Mouse (Mus musculus) large intestine, adult 2 months (tissue): ENCODE measurements around the gene Gm4131. TPM values are rescaled to one million over a fixed set of nuclear protein-coding genes. Genes with fewer than 3 reads are reported as not detected.

Source experiments
- DNase-seq: peaks from one replicate; pipeline ENCODE4 v3.0.0-alpha.2; 2012; ENCODE audit warnings: low read depth, low spot score
- WGBS: fragments of 180-500 bp; shearing (Covaris S2); methylation state at CpG from one replicate; pipeline ENCODE4 v1.1.7; 2018; 5-methylcytosine and 5-hydroxymethylcytosine counted together
- polyA plus RNA-seq: library from polyadenylated mRNA; depleted of rRNA; stranded (reverse); fragments of >200 nt; gene quantifications from 2 replicates; pipeline ENCODE4 v1.2.3, GENCODE M21; 2012

Gene Gm4131
- polyA plus RNA-seq, 1 experiment = not detected

DNA sequence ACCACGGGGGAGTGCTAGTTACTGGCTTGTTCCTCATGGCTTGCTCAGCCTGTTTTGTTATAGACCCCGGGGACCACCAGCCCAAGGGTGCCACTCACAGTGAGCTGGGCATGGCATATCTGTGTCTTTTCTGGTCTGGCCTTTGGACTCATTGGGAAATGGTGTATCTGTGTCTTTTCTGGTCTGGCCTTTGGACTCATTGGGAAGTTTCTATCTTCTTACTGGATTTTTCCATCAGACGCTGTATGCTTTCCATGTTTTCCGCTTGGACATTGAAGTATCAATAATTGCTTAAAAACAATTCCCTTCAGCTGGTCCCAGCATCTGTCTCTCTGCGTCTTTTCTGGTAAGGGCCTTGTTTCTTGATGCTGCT is 98.0 kb downstream of the Gm4131 start:
- 85% methylated on average over 5 of the region's 5 CpGs for WGBS
- DNase-seq = no peak

DNA sequence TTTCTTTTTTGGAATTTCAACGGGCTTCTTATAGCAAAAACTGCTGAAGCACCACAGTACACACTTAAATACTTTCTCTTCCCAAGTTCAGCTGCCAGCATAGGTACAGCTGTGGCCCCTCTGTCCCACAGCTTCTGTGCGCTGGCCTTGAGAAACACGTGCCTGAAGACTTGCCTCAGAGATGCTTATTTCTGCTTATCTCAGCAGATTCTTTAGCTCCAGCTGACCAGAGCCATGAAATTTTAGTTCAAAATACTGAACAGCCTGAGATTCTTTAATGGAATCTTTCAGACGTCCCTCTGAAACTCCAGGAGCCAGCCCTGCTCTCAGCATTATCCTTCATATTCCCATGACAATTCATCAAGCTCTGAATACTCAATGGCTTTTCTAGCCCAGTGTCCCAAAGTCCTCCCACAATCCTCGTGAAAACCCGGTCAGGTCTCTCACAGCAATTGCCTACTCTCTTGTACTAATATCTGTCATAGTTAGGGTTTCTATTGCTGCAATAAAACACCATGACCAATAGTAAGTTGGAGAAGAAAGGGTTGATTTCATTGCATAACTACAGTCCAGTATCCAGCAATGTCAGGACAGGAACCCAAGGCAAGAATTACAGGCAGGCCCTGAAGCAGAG is 98.5 kb downstream of the Gm4131 start:
- DNase-seq = no peak
- WGBS = 47% methylated on average over 6 of the region's 6 CpGs

DNA sequence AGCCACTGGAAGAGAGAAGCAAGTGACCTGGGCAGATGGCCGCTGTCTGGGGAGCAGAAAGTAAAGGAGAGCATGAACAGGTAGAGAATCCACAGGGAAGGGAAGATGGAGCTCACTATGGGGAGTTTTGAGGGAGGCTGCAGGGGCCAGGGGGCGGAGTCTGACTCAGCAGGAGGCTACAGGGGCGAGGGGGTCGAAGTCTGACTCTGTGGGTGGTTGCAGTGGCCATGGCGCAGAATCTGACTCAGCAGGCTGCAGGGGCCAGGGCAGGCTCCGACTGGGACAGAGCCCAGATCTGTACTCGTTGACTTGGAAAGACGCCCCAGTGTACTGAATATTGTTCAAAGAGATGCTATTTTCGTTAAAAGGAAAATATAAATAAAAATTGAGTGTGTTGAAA is 101.8 kb downstream of the Gm4131 start:
- no peak for DNase-seq
- WGBS = 33% methylated on average over 9 of the region's 9 CpGs

DNA sequence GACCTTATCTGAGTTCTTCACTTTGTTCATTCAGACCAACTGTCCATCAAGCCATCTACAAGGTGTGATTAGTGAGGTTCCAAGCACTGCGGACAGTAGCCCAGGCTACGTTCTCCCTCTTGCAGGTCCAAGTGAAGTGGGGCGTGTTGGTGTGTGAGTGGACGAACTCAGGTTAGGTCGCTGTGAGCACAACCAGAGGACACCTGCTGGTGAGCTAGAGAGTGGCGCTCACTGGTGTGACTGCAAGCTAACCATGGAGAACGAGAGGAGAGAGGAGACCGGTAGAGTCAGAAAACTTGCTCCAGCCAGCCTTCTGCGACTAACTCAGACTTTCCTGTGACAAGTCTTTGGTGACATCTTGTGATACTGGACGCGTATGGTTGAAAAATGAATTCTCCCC is 107.2 kb downstream of the Gm4131 start:
- 55% methylated on average over 11 of the region's 11 CpGs for WGBS
- DNase-seq = no peak

DNA sequence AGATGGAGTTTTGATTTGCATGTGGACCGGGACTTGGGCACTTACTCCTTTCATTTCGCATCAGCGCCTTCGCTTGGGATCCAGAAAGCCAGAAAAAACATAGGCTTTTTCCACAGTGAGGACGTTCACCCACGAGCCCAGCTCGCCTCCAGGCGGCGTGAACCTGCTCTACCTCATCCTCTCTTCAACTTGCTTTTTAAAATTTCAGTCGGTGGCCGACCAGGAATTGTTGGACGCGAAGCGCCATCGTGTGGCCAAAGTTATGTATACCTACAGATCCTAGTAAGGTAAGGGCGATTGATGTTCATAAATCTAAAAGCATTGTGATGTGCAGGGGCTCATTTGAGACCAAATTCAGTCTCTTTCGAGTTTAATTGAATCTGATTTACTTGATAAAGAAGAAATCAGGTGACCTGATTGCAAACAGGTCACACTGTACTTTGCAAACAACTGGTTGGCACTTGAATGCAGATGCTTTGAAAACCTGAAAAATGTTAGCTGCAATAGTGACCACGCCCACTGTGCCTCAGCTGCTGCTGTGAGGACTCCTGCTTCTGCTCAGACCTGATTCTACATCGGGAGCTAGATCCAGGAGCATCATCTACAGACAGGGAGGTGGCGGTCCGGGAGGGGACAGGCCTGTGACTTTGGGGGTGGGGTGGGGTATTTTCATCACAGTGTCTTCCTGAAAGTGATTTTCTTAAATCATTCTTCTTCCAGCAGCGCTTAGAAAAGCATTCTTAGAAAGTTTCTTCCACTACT is 109.1 kb downstream of the Gm4131 start:
- 20% methylated on average over 22 of the region's 22 CpGs for WGBS
- peak; percentile 33 for DNase-seq

DNA sequence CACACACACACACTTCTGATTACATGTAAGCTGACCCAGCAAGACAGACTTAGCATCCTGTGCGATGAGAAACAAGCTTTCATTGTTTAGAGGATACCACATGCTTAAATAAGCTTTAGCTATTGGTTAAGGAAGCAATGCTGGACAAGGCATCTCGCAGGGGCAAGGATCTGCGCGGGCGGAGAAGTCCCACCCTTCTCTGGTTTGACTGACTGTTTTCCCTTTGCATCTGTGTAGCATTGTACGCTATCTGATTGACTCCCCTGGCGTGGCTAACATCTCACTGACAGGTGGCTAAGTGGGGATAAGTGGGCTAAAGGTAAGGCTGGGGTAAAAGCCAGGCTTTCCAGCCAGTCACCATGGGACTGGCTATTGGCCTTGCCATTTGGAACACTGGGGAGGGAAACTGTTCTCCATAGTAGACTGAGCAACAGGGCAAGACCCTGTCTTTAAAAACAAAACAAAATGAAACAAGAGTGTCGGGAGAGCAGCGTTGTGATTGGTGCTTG is 110.4 kb downstream of the Gm4131 start, which contains the start of gene Gucy1b2:
Gene Gucy1b2, minus strand, starts transcription at position 51 of the 509 bp plus-strand sequence.
- DNase-seq = no peak
- WGBS = 62% methylated on average over 9 of the region's 9 CpGs

DNA sequence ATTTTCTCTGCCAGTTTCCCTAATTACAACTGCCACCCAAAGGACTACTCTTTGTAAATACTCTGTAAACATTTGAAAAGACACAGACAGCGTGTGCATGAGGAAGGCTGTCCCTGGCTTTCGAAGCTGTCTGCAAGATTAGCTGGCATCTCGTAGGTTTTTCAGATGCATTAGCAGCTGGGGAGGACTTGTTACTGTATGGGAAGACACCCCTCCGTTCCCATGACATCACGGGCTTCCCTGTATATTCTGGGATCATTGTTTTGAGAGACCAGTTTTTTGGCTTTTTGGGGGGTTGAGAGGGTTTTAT is 111.2 kb downstream of the Gm4131 start:
- WGBS = 64% methylated on average over 5 of the region's 5 CpGs
- no peak for DNase-seq

DNA sequence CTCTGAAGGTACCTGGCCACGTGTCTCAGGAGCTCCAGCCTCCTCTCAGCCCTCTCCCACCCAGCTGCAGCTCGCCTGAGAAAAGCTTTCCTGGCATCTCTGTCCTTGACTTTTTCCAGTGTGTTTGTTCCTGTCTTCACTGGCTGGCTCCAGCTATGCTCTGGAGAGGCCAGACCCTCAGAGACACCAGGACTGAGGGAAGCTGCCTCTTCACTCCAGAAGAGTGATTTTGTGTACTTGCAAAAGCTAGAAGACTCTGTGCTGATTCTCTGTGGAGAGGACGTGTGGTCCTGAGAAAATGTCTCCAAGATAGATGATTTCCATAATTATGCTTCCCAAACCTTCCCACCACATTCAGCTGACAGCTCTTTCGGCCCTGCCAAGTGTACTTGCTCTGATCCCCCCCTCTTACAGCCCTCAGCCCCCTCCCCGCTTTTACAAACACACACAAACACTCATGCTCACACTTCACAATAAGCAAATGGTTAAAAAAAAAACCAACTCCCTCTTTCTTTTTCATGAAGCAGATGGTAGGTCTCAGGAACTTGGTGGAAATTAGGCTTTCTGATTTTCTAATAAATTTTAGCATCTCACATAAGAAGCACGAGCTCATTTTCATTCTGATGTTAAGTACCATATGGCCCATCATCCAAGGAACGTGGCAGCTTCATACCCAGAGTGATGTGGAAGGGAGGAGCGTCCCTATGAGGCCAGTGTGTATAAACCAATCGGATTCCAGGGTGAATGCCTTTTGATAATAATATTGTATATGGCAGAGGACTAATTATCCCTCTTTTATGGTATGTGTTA is 111.8 kb downstream of the Gm4131 start:
- no peak for DNase-seq
- 46% methylated on average over 9 of the region's 9 CpGs for WGBS

DNA sequence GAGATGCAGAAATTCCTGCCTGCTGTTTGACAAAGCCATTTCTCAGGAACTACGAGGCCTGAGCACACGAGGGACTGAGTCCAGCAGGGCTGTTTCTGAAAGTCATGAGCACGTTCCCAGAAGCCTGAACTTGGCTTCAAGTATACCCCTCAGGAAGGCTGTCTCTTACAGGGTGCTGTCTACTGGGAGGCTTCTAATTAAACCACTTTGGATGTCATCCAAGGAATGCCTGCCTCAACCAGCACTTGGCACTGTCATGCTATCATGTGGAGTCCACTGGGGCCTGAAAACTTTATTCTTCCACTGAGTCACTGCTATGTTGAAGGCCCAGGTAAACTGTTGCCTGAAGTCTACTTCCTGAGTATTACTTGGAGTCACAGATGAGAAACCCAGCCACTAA is 112.6 kb downstream of the Gm4131 start:
- 61% methylated on average over 3 of the region's 3 CpGs for WGBS
- no peak for DNase-seq

DNA sequence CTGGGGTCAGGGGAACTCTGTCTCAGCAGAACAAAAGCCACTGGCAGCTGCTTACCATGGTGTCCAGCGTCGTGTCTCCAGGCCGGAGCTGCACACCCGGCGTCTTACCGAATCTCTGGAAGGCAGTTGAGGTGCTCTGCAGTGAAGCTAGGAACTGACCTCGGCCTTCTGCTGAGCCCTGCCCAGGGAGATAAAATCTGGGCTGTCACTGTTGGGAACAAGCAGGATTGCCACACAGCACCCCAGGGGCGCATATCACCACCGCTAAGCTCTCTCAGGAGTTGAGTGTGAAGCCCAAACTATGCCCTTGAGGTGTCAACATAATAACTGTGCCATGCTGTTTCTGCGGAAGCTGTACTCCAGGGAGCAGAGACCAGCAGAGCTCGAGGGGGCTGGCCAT is 113.4 kb downstream of the Gm4131 start:
- WGBS = 81% methylated on average over 11 of the region's 11 CpGs
- no peak for DNase-seq

DNA sequence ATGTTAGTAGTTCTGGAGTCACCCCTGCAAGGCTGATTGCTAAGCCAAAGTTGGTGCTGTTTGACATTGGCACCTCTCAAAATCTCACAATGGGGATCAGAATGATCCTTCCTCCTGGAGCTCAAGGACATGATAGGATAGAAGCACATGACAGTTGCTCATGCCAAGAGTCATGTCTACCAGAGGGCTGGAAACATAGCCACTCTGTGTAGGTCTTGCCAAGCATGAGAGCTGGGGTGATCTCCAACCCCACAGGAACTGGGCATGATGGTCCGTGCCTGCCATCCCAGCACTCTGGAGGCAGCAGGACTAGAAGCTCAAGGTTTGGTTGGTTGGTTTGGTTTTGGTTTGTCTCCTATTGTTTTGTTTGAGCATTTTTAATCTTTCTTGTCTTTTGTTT is 116.0 kb downstream of the Gm4131 start:
- DNase-seq = no peak
- WGBS = 88% methylated on average over 1 of the region's 1 CpGs

DNA sequence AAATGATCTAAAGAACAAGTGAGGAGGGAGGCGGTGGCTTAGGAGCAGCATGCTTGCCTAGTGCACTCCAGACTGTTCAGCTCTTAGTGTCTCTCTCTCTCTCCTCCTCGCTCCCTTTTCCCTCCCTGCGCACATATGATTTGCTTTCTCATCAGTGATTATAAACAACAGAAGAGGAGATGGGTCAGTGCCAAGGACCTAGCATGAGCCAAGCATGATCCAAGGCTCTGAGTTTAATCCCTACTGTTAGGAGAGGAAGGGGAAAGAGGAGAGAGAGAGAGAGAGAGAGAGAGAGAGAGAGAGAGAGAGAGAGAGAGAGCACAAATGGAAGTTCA is 119.5 kb downstream of the Gm4131 start:
- 77% methylated on average over 3 of the region's 3 CpGs for WGBS

DNA sequence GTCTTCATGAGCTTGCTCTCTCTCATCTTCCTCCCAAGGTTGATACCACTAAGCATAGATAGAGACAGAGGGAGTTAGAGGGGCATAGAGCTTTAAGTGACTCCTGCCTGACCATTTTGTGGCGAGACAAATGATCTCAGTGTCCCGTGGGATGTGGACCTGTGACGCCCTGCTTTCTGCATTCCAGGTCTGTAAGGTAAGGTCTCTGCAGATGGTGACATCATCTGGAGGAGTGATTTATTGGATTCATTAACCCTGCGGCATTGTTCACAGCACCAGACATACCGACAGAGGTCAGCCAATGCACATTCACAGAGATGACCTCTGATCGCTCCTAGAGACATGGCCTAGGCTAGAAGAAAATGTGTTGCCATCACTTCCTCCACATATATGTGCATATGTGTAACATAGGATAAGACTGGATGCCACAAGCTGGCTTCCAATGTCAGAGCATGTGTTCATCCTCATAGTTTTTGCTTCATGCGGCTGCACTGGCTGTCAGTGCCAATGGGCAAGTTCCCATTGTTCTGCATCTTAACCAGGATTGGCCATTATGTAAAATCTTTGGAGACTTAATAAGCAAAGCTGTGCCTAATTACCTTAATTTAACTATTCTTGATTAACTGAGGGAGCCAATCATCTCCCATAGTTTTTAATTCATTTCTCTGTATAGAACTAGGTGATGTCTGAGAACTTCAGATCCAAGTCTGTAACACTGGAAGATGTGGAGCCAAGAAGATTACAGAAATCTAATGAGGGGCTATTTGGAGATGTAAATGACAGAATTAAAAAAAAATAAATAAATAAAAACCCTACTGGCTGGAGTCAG is 120.1 kb downstream of the Gm4131 start:
- no peak for DNase-seq
- WGBS = 45% methylated on average over 7 of the region's 7 CpGs

More for the DNA sequence above, 119.5 kb downstream of the Gm4131 start:
- DNase-seq = no peak

DNA sequence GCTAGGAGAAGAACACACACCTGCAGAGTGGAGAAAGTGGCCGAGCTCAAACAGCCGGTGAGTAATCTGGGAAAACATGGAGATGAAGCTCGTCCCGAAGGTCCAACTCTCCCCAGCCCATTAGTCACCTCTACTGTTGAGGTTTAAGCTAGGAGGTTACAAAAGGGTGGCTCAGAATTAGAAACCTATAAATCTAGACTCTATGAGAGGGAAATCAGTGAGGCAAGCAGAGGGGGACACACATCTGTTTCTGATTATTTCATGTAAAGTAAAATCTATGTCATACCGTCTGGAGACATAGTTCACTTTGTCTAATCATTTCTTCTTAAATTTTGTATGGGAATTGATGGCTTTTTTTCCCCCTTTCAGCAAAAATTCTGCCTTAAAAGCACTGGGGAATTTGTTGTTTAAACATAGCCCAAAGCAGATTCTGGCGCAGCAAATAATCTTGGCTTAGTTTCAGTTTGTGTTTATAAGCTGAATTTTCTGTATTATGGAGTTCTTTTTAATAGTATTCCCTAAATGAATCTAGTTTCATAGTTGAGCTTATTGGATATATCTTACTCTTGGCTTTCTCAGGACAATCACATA is 122.8 kb downstream of the Gm4131 start:
- no peak for DNase-seq
- WGBS = 63% methylated on average over 6 of the region's 6 CpGs

DNA sequence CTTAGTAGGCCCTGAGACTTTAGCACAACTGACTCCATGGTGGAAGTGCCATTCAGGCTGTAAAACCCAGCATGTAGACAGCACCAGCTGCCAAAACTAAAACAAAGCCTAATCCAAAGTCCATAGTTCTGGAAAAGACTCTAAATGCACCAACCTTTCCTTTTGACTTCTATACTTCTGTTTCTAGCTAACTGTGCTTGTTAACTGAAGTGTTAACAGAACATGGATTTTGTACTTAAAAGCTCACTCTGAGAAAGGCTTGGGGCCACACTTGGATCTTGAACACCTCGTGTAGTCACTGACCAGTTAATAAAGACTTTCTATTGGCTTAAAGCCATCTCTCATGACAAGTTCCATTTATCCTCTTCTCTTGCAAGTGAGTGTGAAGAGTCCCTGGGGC is 123.8 kb downstream of the Gm4131 start:
- WGBS = 51% methylated on average over 1 of the region's 1 CpGs
- DNase-seq = no peak

DNA sequence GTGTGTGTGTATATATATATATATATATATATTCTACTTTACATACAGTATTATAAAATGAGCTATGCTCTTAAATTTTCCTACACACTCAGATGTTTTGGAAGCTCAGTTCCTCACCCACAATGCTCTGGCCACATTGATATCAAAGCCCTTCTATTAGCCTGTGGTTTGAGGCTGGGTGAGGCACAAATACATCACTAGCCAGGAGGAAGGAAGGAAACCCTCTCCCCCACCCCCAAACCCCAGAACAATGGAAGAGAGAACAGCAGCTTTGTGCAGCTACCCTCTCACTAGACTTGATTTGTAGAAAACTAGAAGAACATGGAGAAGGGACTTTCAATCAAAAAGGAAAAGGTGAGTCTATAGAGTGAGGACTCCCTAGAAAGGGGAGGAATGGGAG is 126.7 kb downstream of the Gm4131 start:
- DNase-seq = no peak

DNA sequence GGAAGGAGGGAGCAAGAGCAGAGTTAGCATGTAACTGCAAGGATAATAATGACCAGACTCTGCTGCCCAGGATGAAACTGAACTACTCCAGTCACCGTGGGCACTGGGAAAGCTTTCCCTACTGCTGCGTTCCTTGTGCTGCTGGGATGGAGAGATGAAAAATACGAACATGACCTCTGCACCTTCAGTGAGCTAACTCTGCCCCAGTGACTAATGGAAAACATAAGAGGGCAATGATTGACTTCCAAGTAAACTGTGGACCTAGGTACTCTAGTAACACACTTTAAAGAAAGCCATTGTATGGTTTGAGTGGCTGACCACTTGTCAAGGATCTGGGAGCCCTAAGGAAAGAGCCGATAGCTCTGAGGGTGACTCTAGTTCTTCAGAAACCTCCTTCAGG is 128.5 kb downstream of the Gm4131 start:
- DNase-seq = no peak

DNA sequence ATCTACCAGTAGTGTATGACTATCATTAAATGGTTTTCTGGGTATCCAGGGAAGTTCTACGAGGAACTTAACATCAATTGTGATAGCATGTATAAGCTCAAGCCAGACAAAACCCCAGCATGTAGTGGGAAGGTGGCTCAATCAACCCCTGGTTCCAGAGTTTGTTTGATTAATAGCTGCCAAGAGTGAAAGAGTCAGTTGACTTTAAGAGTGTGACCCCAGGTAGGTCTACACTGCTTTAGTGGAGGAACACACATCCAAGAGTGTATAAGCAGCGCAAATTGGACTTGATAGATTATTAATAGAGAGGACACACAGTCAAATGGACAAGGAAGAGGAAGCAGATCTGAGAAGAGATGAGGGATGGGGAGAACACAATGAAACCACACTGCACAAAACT is 128.9 kb downstream of the Gm4131 start:
- no peak for DNase-seq
- 88% methylated on average over 2 of the region's 2 CpGs for WGBS

More for the DNA sequence above, 128.5 kb downstream of the Gm4131 start:
- 73% methylated on average over 4 of the region's 4 CpGs for WGBS

DNA sequence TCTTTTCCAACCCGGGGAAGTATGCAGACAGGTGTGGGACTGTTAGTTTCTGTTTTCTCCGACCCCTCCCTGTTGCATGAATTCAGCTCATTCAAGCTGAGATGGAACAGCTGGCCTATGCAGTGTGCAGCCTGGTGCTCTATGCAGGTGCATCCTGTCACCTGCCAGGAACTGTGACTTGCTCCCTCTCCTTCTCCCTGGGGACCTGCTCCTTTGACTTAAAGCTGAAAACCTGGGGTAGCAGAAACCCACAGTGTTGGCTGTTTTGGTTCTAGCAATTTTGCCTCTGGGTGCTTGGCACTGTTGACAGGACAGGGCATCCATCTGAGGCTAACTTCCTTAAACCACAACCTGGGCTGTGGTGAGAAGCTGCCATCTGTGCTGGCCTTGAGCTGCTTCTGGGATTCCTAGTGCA is 141.4 kb downstream of the Gm4131 start:
- 35% methylated on average over 2 of the region's 2 CpGs for WGBS
- no peak for DNase-seq

DNA sequence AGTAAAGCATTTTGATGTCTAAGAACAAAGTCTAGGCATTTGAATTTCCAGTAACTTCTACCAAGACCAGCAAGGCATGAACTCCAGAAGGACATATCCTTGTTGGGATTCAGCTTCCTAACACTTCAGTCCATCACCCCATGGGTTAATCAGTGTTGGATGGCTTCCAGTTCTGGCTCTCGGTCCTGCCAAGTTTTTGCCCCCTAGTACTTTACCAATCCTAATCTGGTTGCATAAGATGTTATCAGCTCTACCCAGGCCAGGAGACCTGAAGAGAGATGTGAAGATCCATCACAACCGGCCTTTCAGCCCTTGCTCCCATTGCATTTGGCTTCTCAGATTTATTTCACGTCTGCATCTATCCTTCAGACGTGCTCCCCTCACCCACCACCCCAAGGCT is 144.5 kb downstream of the Gm4131 start:
- no peak for DNase-seq
- WGBS = 60% methylated on average over 4 of the region's 4 CpGs
